Mouse (Mus musculus) lung, postnatal 10 days (tissue): ENCODE measurements around the gene Get4.
A peak's percentile ranks its signal among the peaks of the same experiment; 100 is the strongest.

Experiments used
- DNase-seq: peaks from one replicate; pipeline ENCODE4 v3.0.0; 2021

Get4 gene

GRCm38 (mm10) chr5:139243384-139243783 is 8.7 kb upstream of the Get4 start:
- DNase-seq = no peak

DNA sequence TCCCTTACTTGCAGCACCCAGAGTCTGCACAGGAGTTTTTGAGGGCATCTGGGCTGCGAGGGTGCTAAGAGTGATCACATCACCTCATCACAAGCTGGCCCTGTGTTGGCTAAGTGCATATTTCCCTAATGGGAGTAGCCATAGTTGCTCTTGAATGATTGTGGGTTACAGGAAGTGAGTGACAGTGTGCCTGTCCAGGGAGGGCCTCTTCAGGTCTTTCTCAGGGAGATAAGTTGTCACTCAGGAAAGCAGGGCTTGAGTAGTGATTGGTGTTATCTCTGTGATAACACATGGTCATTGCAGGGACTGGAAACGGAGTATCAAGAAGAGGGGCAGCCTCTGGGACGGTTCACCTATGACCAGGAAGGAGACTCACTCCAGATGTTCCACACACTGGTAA is 4.4 kb upstream of the Get4 start:
- no peak for DNase-seq

DNA sequence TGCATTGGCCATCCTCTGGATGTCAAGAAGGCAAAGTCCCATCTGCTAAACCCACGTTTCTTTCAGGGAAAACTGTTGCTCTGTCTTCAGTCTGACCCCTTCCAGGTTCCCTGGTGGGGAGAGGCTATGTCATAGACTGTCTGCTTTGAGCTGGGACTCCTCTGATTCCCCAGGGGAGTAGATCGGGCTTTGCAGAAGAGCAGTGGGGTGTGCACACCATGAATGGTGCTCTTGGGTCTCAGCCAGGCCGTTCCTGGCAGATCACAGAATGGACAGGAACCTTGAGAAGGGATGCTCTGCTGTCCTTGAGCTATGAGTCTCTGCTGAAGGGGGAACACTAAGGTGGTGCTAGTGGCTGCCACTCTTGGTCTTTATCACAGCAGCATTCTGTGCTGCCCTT is 3.3 kb upstream of the Get4 start:
- no peak for DNase-seq

GRCm38 (mm10) chr5:139251279-139251678 is 845 bp upstream of the Get4 start:
- DNase-seq = no peak

GRCm38 (mm10) chr5:139251736-139252080 is 416 bp upstream of the Get4 start:
- DNase-seq = no peak

DNA sequence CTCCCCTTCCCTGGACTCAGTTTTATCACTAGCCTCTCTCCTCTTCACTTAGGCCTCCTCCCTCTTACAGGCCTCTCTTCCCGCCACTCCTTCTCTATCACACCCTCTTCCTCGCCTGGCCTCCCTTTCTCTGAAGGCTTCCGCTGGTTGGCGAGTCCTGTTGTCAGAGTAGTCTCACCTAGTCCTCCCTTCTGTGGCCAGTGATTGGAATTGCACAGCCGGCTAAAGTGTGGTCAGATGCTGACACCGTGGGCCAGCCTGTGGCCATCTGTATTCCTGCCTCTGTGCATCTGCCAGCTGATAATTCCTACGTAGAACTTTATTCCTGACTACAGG is 754 bp downstream of the Get4 start:
- no peak for DNase-seq

DNA sequence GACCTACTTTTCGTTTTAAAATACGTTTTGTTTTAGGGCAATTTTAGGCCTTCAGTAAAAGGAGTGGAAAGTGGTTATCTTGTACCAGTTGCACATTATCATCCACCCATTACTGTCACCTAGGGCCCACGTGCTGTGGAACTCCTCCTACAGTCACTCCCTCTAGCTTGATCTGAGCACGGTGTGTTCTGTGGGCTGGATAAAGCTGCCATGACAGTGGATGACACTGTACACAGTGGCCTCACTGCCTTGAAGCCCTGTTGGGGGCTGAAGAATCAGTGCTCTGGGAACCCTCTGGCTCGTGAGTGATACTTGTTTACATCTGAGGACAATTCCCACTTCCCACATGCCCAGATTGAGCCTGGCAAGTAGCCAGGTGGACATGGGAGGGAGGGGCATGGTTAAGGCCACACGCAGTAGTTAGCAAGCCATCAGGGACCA is 1.2 kb downstream of the Get4 start:
- peak; percentile 84 for DNase-seq

DNA sequence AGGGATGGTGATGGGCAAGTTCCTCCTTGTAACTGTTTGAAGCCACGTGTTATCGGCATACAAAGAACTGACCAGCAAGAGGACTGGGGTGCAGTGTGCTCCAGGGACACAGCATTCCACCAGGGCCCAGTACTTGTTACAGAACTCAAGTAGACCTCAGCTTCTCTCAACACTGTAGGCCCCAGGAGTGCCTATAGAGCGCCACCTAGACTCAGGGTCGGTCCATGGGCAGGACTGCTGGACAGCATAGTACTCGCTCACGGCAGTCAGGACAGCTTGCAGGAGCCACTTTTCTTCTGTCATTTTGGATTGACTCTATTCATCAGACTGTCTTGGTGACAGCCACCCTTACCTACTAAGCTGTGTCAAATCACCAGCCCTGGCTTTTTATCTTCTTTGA is 2.8 kb downstream of the Get4 start:
- DNase-seq = no peak

DNA sequence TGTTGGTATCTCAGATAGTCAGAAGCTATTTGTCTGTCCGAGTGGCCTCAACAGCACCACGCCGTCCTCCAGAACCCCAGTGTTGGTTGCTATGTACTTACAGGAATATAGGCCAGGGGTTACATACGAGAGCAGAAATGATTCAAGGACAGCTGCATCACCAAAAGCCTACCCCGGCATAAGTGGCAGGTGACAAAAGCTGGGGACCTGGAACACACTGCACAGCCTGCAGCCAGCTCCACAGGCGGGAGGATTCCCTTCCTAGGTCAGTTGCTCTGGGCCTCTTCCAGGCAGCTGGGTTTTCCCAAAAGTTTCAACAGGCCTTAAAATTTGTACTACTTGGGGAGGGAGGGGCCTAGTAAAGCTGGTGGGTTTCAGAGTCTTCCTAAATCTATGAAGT is 3.7 kb downstream of the Get4 start:
- no peak for DNase-seq

DNA sequence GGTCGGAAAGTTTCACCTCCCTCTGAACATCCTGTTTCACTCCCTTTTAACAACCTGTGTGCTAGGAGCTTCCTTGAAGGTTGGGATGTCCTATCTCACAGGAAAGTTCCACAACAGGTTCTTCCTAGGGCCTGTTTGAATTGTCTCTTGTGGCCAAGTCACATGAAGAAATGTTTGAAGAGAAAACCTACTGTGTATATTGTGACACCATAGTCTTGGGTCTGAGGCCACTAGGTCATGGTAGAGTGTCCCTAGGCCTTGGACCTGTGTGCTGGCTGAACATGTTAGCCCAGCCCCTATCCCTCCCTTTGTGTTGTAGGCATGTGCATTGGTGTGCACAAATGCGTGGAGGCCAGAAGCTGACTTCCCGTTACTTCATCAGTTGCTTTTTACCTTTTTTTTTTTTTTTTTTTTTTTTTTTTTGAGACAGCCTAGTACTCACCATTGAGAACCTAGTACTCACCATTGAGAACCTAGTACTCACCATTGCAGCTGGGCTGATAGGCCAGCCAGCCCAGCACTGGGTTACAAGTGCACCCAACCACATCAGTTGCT is 4.2 kb downstream of the Get4 start:
- DNase-seq = no peak

- DNase-seq = no peak
These were observed 5.1 kb downstream of the Get4 start for GRCm38 (mm10) chr5:139257265-139257664.

DNA sequence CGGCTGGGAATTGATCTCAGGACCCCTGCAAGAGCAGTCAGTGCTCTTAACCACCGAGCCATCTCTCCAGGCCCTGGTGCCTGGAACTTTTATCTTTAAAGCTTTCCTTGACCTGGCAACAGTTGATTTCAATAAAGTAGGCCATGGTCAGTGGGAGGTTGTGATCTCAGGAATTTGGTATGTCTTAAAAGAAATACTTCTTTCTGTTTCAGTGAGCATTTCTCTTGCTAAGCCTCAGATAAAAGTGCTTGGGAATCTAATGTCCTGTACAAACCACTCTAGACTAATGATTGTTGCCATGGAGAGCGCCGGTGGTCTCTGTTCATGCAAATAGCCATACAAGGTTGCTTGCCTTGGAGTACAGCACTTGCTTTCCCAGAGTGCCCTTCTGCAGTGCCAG is 5.7 kb downstream of the Get4 start:
- no peak for DNase-seq

DNA sequence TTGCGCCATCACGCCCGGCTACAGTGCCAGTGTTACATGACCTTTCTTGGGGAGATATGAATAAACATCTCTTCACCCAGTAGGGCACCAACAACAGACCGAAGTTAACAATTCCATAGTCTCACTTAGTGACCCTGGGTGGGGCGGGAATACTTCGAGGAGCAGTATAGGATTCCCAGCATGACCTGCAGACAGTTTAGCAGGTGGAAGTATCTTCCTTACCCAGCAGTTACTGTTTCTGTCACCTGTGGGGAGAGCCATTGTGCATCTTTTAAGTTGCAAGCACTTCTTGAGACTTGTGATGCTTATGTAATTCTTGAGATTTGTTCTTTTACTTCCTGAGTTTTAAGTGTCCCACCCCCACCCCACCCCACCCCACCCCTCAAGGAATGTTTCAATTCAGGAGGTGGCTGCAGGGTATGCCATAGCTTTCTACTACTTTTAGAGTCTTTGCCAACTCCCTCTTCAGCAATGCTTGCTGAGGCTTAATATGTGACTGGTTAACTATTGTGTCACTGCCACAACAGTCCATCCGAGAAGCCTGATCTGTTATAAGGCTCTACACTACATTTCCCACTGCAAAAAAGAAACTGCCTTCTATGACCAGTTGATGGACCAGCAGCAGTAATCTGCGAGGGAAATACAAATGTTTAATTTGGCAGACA is 6.4 kb downstream of the Get4 start:
- DNase-seq = no peak

DNA sequence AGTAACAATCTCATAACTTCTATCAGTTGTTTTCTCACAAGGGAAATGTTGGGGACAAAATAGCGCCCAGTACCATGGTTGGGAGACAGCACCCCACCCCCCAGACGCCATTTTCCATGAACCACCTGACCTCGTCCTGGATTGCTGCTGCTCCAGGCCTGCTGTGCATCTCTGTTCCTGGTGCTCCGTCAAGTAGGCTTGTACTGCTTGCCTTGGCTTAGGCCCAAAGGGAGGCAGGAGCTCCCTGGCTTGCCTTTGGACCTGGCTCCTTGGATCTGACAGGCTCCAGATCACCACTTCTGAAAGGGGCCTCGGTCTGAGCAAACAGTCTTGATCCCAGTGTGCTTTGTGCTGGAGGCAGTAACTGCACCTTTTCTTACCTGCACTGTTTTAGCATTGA is 7.7 kb downstream of the Get4 start:
- DNase-seq = peak; percentile 53

GRCm38 (mm10) chr5:139261403-139261802 is 9.3 kb downstream of the Get4 start:
- DNase-seq = no peak

DNA sequence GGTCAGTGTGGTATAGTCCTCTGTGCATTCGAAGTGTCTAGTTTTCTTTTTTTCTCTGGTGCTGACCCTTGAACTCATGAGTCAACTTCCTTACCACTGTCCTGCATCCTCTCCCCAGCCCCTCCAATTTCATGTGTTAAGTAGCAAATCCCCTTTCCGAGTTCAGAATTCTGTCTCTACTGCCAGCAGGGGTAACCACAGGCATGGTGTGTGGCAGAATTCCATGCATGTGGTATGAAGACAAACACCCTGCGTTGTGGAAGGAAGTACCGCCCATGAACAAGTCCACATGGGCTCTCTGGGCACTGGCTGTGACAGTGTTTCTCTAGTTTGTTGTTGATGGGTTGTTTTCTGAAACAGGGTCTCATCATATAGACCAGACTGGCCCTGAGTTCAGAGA is 15.5 kb downstream of the Get4 start:
- no peak for DNase-seq

DNA sequence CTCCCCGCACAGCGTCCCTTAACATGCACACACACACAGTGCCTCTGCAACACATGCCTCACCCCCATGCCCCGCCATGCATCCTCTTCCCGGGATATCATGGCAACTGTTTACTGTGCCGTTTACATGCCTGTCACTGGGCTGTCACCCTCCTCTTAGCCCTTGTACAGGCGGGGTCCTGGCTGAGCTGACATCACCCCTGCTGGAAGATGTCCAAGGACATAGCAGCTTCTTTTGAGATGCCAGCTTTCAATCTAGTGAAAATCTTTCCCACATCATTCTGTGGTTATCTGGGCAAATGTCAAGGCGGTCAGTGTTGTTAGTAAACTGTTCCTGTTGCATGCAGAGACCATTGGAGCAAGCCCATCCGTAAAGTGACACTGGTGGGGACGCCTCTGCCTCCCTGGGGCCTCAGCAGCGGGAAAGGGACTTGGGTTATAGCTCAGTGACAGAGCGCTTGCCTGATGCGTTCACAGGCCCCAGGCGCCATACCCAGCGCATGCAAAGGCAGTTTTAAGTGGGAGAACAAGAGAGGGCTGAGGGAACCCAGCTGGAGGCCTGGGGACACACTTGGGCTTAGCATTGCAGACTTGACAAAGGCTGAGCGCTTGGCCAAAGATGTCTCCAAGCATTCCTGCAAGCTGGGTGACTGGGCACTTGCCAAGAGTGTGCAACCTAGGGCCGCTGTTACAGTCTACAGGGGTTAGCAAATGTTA is 18.8 kb downstream of the Get4 start:
- peak; percentile 86 for DNase-seq

DNA sequence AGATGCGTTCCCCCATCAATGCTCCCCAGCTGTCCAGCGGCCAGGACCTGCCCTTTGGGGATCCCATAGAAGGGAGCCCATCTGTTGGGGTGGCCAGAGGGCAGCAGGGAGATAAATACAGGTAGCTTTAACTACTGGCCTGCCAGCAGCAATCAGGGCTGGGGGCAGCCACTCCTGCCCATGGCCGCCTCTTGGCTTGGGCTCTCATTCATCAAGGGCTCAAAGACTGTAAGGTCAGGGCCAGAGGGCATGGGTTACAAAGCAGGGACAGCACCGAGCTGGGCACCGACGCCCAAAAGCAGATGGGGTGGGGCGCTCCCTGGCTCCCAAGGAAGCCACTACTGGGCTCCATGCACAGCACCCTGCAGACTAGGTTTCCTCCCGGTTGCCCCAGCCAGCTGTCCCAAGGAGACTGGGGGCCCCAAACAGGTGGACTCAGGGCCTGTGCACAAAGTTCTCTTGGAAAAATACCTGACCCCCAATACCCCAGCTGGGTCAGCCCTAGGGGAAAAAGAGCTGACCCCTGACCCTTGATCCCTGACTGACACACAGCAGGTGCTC is 19.9 kb downstream of the Get4 start:
- no peak for DNase-seq

- no peak for DNase-seq
These were observed 25.2 kb downstream of the Get4 start for GRCm38 (mm10) chr5:139277287-139277686.

DNA sequence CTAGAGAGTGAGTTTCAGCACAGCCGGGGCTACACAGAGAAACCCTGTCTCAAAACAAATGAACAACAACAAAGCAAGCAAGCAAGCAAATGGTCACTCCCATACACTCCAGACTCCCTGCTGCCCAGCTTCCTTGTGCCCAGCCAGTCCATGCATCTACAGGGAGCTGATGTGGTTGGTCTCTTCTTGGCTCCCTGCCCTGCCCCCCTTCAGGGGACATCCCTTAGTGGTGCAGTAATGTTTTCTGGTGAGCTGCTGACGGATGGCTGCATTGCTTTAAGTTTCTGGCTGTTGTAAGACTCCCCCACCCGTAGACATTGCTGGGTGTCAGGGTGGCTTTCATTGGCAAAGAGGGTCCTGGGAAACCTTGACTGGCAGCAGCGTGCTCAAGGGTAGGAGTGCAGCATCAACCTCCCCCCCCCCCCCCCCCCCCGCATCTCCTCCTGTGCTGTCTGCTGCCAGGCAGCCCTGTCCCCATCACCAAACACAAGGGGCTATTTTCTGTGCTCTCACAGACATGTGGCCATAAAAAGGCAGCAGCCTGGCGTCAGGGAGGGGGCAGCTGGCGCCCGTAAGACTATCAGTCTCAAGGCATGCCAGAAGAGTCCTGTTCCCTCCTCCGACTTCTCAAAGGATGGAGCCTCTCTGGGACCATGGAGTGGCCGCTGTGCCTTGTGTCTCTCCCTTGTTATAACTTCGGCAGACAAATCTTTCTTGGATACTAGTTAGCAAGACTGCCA is 29.4 kb downstream of the Get4 start:
- peak; percentile 78 for DNase-seq

DNA sequence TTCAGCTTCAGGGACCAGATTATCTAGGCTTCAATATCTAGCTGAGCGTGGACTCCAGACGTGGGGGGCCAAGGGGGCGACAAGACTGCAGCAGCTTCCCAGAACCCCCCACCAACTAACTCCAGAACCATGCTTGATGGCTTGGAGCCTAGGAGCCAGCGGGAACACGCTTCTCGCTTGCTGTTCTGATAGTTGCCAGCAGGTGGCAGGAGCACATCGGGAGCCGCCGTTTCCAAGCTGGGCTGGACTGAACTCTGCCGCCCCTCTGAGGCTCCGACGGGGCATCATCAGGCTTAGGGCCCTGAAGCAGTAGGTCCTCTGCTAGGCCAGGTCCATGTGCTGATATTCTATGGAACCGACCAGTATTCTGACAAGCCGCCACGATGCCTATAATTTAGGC is 30.1 kb downstream of the Get4 start:
- peak; percentile 93 for DNase-seq

- DNase-seq = no peak
These were observed 31.5 kb downstream of the Get4 start for GRCm38 (mm10) chr5:139283460-139284180.
